Mouse (Mus musculus): ENCODE data around the gene Eea1.

DNA sequence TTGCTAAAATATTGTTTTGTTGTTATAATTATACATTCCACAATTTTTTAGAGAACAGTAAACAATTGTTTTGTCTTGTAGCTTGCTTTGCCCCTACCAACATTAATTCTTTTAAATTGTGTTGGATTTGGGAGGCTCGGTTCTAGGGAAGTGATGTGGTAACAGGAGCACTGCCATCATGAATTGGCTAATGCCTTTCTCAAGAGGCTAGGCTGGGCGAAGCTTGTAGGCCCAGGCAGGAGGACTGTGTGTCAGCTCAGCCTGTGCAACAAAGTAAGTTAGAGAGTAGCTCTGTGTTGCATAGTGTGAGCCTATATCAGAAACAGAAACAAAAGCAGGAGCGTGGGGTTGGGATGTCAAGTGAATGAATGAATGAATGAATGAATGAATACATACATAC, 9.0 kb downstream of the Eea1 start:
- TF ChIP-seq CTCF (IDR thresholded peaks at IDR 0.05; ENCODE audit: extremely low read depth, insufficient read depth, insufficient read length, insufficient replicate concordance) (no peak), POLR2A (IDR thresholded peaks at IDR 0.05; ENCODE audit: low read depth, low read length) (no peak)
